Mouse (Mus musculus) MEL (cell line): ENCODE results near the gene Fndc3b.

Experiments
- CTCF ChIP-seq, 3 experiments: IDR thresholded peaks in 2 of 3; conservative IDR thresholded peaks in 1 of 3; 2 replicates each; pipeline ENCODE4 v1.5.1; 2011 to 2012; ENCODE audit warnings: low read length in 3 of 3, low read depth in 2 of 3, mild to moderate bottlenecking in 2 of 3, improper control_type of control experiment in 1 of 3, inconsistent platforms in 1 of 3, mixed read lengths in 1 of 3, moderate library complexity in 1 of 3; ENCODE audit not compliant: control insufficient read depth in 1 of 3, insufficient read depth in 1 of 3, poor library complexity in 1 of 3, severe bottlenecking in 1 of 3
- E2F4 ChIP-seq: IDR thresholded peaks from 2 replicates; pipeline ENCODE4 v1.6.1; 2011; ENCODE audit warnings: low read depth, low read length, improper control_type of control experiment, borderline replicate concordance
- ELF1 ChIP-seq: IDR thresholded peaks from 2 replicates; pipeline ENCODE4 v1.6.1; 2014; ENCODE audit warnings: low read depth, mild to moderate bottlenecking, inconsistent platforms, low read length, improper control_type of control experiment, moderate library complexity
- GABPA ChIP-seq: IDR thresholded peaks from 2 replicates; pipeline ENCODE4 v1.6.1; 2012; ENCODE audit warnings: low read depth, mild to moderate bottlenecking, inconsistent platforms, low read length, improper control_type of control experiment, moderate library complexity
- GATA1 ChIP-seq: IDR thresholded peaks from 2 replicates; pipeline ENCODE4 v1.6.1; 2011; ENCODE audit warnings: low read depth, low read length, improper control_type of control experiment
- MAX ChIP-seq: IDR thresholded peaks from 2 replicates; pipeline ENCODE4 v1.6.1; 2011; ENCODE audit warnings: low read length, improper control_type of control experiment
- NRF1 ChIP-seq: IDR thresholded peaks from 2 replicates; pipeline ENCODE4 v1.6.1; 2014; ENCODE audit warnings: low read depth, mild to moderate bottlenecking, inconsistent platforms, low read length, improper control_type of control experiment, moderate library complexity; ENCODE audit not compliant: poor library complexity, insufficient read depth, severe bottlenecking
- POLR2AphosphoS2 ChIP-seq: IDR thresholded peaks from 2 replicates; pipeline ENCODE4 v1.6.1; 2011; ENCODE audit warnings: low read length, improper control_type of control experiment
- POLR2AphosphoS5 ChIP-seq: IDR thresholded peaks from 2 replicates; pipeline ENCODE4 v1.6.1; 2012; ENCODE audit warnings: low read depth, borderline replicate concordance, mild to moderate bottlenecking, inconsistent platforms, low read length, moderate library complexity, mixed read lengths
- SIN3A ChIP-seq: IDR thresholded peaks from 2 replicates; pipeline ENCODE4 v1.6.1; 2012; ENCODE audit warnings: low read length, improper control_type of control experiment, inconsistent platforms
- TBP ChIP-seq: IDR thresholded peaks from 2 replicates; pipeline ENCODE4 v1.8.0; 2011; ENCODE audit warnings: low read depth, low read length, improper control_type of control experiment
- ZC3H11A ChIP-seq: IDR thresholded peaks from 2 replicates; pipeline ENCODE4 v1.6.1; 2012; ENCODE audit warnings: low read depth, mild to moderate bottlenecking, inconsistent platforms, low read length, improper control_type of control experiment

- TF ChIP-seq TBP (no peak), ZC3H11A (no peak), CTCF (IDR thresholded peaks at IDR 0.05 in 2 of 3, conservative IDR thresholded peaks at IDR 0.05 in 1 of 3; ENCODE audit: control insufficient read depth in 1 of 3, insufficient read depth in 1 of 3, low read depth in 2 of 3, low read length in 3 of 3, poor library complexity in 1 of 3, severe bottlenecking in 1 of 3) (no peak), SIN3A (no peak), MAX (no peak), GATA1 (no peak), E2F4 (no peak), GABPA (no peak), POLR2AphosphoS5 (no peak), NRF1 (no peak), POLR2AphosphoS2 (no peak), ELF1 (no peak)
Measured at GRCm38 (mm10) chr3:27705056-27705455, 6.1 kb downstream of the Fndc3b start.
